In the genomic region with DNA sequence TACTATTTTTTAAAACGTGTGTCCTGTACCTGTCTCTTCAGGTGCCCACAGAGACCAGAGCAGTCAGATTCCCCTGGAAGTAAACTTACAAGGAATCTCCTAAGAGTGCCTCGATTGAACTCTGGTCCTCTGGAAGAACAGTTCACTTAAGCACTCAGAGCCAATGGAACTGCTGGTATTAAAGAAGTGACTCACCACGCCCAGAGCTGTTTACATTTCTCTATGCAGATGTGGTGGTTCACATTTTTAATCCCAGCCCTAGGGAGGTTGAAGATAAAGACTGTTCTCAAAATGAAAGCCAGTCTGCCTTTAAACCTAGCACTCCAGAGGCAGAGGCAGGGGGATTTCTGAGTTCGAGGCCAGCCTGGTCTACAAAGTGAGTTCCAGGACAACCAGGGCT, we compare ENCODE assay signal across 23 mouse cellular contexts. TPM values are rescaled to one million over a fixed set of nuclear protein-coding genes. Genes with fewer than 3 reads are reported as not detected.
A peak's percentile ranks its signal among the peaks of the same experiment; 100 is the strongest.
DNase-seq lines count a peak whose midpoint lies in the region; ATAC-seq and TF ChIP-seq lines count a peak whose summit lies in the region.
"Had no signal": no experiment of that assay in that cellular context is flagged by ENCODE, and none has a peak within 500 bp of the region (broad histone marks: within the 10 kb centered on the region; RNA-seq: fewer than 3 reads in every experiment).

No protein-coding gene starts in this region.

- no peak for ATAC-seq in megakaryocyte-erythroid progenitor cell, adult 5-6 weeks (replicated peaks; ENCODE audit: low FRiP score, low TSS enrichment, poor library complexity, severe bottlenecking)
- ATAC-seq: forebrain, embryonic 15.5 days; hindbrain, embryonic 16.5 days; inflammation-experienced regulatory T-cells, adult 6 months had no signal

- no peak overlapping the region for H3K27ac ChIP-seq in testis, adult 2 months (ENCODE audit: control insufficient read depth, insufficient read depth, low read depth, low read length)
- H3K27ac ChIP-seq: embryonic facial prominence, embryonic 12.5 days; forebrain, embryonic 15.5 days; heart, embryonic 10.5 days; hindbrain, embryonic 12.5 days had no signal

- no peaks in the 10 kb centered on the region; the same call in 1 of the 2 replicates for H3K36me3 ChIP-seq in testis, adult 2 months (ENCODE audit: control insufficient read depth, insufficient read depth, low read length)

- TF ChIP-seq CTCF in testis, adult 2 months (IDR thresholded peaks at IDR 0.05; ENCODE audit: control insufficient read depth, insufficient read depth, insufficient replicate concordance, low read depth, low read length) = no peak

- DNase-seq in testis, postnatal 10 days (ENCODE audit: low spot score) = no peak
- DNase-seq in NIH3T3 (ENCODE audit: low read depth) = peak; percentile 46
- peak; percentile 34 for DNase-seq in fat pad, adult 2 months (ENCODE audit: extremely low read depth, low read depth, low spot score)
- no peak for DNase-seq in left cerebral cortex, adult 18-20 months (ENCODE audit: low spot score in 2 of 2)
- no peak for DNase-seq in urinary bladder, postnatal 36 days (ENCODE audit: low spot score in 2 of 2)
- DNase-seq: adrenal gland, adult 8-10 months; adrenal gland, postnatal 36 days; cerebellum, adult 11 months; cerebellum, adult 9-10 months; cerebellum, postnatal 25 days; gastrocnemius, postnatal 10 days; heart, adult 18-20 months; heart, postnatal 10 days; heart, postnatal 4 days had no signal

- H3K4me3 ChIP-seq in testis, adult 2 months (ENCODE audit: control insufficient read depth, low read depth, low read length) = peak overlapping the region; percentile 34; the same call in 1 of the 2 replicates
- H3K4me3 ChIP-seq: embryonic facial prominence, embryonic 12.5 days; forebrain, embryonic 15.5 days; heart, embryonic 10.5 days; hindbrain, embryonic 12.5 days had no signal

- peaks cover 6% of the 10 kb centered on the region for H3K4me1 ChIP-seq in testis, adult 2 months (ENCODE audit: control insufficient read depth, insufficient read depth, low read length)

- no peaks in the 10 kb centered on the region for H3K27me3 ChIP-seq in testis, adult 2 months (ENCODE audit: control insufficient read depth, insufficient read depth, low read length)
- H3K27me3 ChIP-seq: embryonic facial prominence, embryonic 12.5 days; forebrain, embryonic 15.5 days; hindbrain, embryonic 12.5 days had no signal

- TF ChIP-seq POLR2A in testis, adult 2 months (IDR thresholded peaks at IDR 0.05; ENCODE audit: control insufficient read depth, low read depth, low read length) = no peak

RNA-seq across cellular contexts. Expression of gene Fam76a, which starts 2.2 kb away (rescaled TPM):
- polyA plus RNA-seq in testis, adult 2 months (2012; rRNA removed) = 102 and 111 TPM in 2 replicates
- 10 to 100 TPM; 53.2 to 58.1 TPM for total RNA-seq in left cerebral cortex, adult 18-20 months (2021)
- total RNA-seq in megakaryocyte-erythroid progenitor cell, adult 5-6 weeks (2014; fragmentation: Nextera tagmentation) = 20.0 and 23.9 TPM in 2 replicates
- 23.2 and 26.7 TPM in 2 replicates for total RNA-seq in megakaryocyte-erythroid progenitor cell, adult 5-6 weeks (2017)

RNA-seq across cellular contexts. Expression of gene Stx12, which starts 35.9 kb away (rescaled TPM):
- 13.7 and 17.7 TPM in 2 replicates for polyA plus RNA-seq in testis, adult 2 months (2012; rRNA removed)
- 100 to 1,000 TPM; 106 to 111 TPM for total RNA-seq in left cerebral cortex, adult 18-20 months (2021)
- 18.9 and 26.4 TPM in 2 replicates for total RNA-seq in megakaryocyte-erythroid progenitor cell, adult 5-6 weeks (2014; fragmentation: Nextera tagmentation)
- 24.7 and 25.4 TPM in 2 replicates for total RNA-seq in megakaryocyte-erythroid progenitor cell, adult 5-6 weeks (2017)

RNA-seq across cellular contexts. Expression of gene Fgr, which starts 53.7 kb away (rescaled TPM):
- polyA plus RNA-seq in testis, adult 2 months (2012; rRNA removed) = 0.85 and 1.0 TPM in 2 replicates
- under 1 TPM; 0.26 to 0.59 TPM for total RNA-seq in left cerebral cortex, adult 18-20 months (2021)
- total RNA-seq in megakaryocyte-erythroid progenitor cell, adult 5-6 weeks (2014; fragmentation: Nextera tagmentation) = 2.8 TPM in 1 of 2 replicates, not detected in the other
- 0.30 and 0.33 TPM in 2 replicates for total RNA-seq in megakaryocyte-erythroid progenitor cell, adult 5-6 weeks (2017)
- polyA plus RNA-seq: forebrain, embryonic 11.5 days had no signal

Comparison
In these comparisons a context has a peak if more than half of its experiments do, and no peak if none do; other contexts are left out.
1. DNase-seq: peak in NIH3T3 (single experiment) and fat pad, adult 2 months (single experiment); none in testis, postnatal 10 days (single experiment), left cerebral cortex, adult 18-20 months (0 of 2) and urinary bladder, postnatal 36 days (0 of 2).